24 mouse cellular contexts compared by ENCODE assay signal in the genomic region with DNA sequence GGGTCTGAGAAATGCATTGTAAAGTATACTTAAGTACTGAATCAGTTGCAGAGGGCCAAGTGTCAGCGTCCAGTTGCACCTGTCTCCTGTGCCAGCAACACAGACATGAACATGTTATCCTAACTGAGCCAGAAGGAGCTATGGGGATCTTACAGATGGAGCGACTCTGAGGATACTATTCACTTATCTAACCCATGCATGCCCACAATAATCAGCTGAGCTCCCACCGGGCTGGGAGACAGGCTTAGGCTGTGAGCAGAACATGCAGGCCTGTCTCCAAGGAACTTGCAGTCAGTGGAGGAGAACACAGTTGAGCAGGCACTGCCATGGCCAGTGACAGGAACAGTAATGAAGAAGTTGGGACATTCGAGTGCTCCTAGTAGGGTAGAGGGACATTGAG.
"Had no signal": no experiment of that assay in that cellular context is flagged by ENCODE, and none has a peak within 500 bp of the region (broad histone marks: within the 10 kb centered on the region; RNA-seq: fewer than 3 reads in every experiment).

No protein-coding gene starts in this region.

- DNase-seq: kidney, adult 11 months; kidney, adult 8-10 months; kidney, postnatal 10 days; kidney, postnatal 36 days; layer of hippocampus, postnatal 36 days; lung, adult 18-20 months; lung, postnatal 10 days; lung, postnatal 36 days; midbrain, embryonic 14.5 days; right cerebral cortex, adult 18-20 months; right cerebral cortex, postnatal 14 days; right cerebral cortex, postnatal 4 days; thymus, adult 2 months; thymus, postnatal 14 days; thymus, postnatal 4 days had no signal

- H3K27ac ChIP-seq: kidney, embryonic 15.5 days; left cerebral cortex, adult 2 months; liver, embryonic 14.5 days; lung, embryonic 15.5 days; neural tube, embryonic 12.5 days; neural tube, embryonic 15.5 days; stomach, postnatal 0 days had no signal

- H3K36me3 ChIP-seq: kidney, embryonic 15.5 days; lung, embryonic 15.5 days; neural tube, embryonic 12.5 days; neural tube, embryonic 15.5 days had no signal

- H3K9me3 ChIP-seq: kidney, embryonic 15.5 days; lung, embryonic 15.5 days; megakaryocyte, embryonic 14.5 days; neural tube, embryonic 12.5 days; neural tube, embryonic 15.5 days had no signal

- H3K27me3 ChIP-seq: kidney, embryonic 15.5 days; lung, embryonic 15.5 days; neural tube, embryonic 12.5 days; neural tube, embryonic 15.5 days had no signal

- H3K4me3 ChIP-seq: kidney, embryonic 15.5 days; left cerebral cortex, adult 2 months; lung, embryonic 15.5 days; megakaryocyte, embryonic 14.5 days; neural tube, embryonic 12.5 days; neural tube, embryonic 15.5 days had no signal

- H3K4me2 ChIP-seq: kidney, embryonic 15.5 days; lung, embryonic 15.5 days; midbrain, embryonic 11.5 days; neural tube, embryonic 12.5 days; neural tube, embryonic 15.5 days had no signal

- H3K9ac ChIP-seq: kidney, embryonic 15.5 days; liver, embryonic 14.5 days; lung, embryonic 15.5 days; neural tube, embryonic 12.5 days; neural tube, embryonic 15.5 days had no signal
